Mouse (Mus musculus) neural tube, embryonic 13.5 days (tissue): ENCODE data around the gene Abl1. TPM values are rescaled to one million over a fixed set of nuclear protein-coding genes. Genes with fewer than 3 reads are reported as not detected.

Source experiments
- ATAC-seq: fragments of 200-750 bp; cut with Nextera tagmentation; 2 replicates; pipeline ENCODE4 v1.8.0; 2017; ENCODE audit warnings: low read depth, mild to moderate bottlenecking, moderate TSS enrichment, moderate library complexity
- H3K27ac ChIP-seq: fragments of 300-500 bp; sonication (generic); replicated peaks from 2 replicates; pipeline ENCODE4 v1.5.1; 2015; ENCODE audit warnings: moderate library complexity, mild to moderate bottlenecking, inconsistent platforms
- H3K27me3 ChIP-seq: fragments of 300-500 bp; sonication (generic); 2 replicates; pipeline ENCODE4 v1.6.1; 2015; ENCODE audit warnings: mild to moderate bottlenecking, inconsistent platforms
- H3K36me3 ChIP-seq: fragments of 300-500 bp; sonication (generic); 2 replicates; pipeline ENCODE4 v1.6.1; 2015; ENCODE audit warnings: mild to moderate bottlenecking, inconsistent platforms
- H3K4me1 ChIP-seq: fragments of 300-500 bp; sonication (generic); replicated peaks from 2 replicates; pipeline ENCODE4 v1.6.1; 2015; ENCODE audit warnings: inconsistent platforms
- H3K4me2 ChIP-seq: fragments of 300-500 bp; sonication (generic); 2 replicates; pipeline ENCODE4 v1.6.1; 2015; ENCODE audit warnings: inconsistent platforms, mild to moderate bottlenecking, moderate library complexity
- H3K4me3 ChIP-seq: fragments of 300-500 bp; sonication (generic); 2 replicates; pipeline ENCODE4 v1.5.1; 2015; ENCODE audit warnings: mild to moderate bottlenecking, inconsistent platforms
- H3K9ac ChIP-seq: fragments of 300-500 bp; sonication (generic); 2 replicates; pipeline ENCODE4 v1.6.1; 2015; ENCODE audit warnings: moderate library complexity, mild to moderate bottlenecking, inconsistent platforms
- H3K9me3 ChIP-seq: fragments of 300-500 bp; sonication (generic); 2 replicates; pipeline ENCODE4 v1.6.1; 2016; ENCODE audit warnings: inconsistent platforms
- WGBS: fragments of 180-500 bp; shearing (Covaris S2); methylation state at CpG from one replicate; pipeline ENCODE4 v1.1.7; 2015; 5-methylcytosine and 5-hydroxymethylcytosine counted together
- polyA plus RNA-seq: library from polyadenylated mRNA; unstranded; fragments of >200 nt; fragmentation: Nextera tagmentation; extraction: Ambion mirVana; gene quantifications from 2 replicates; pipeline ENCODE4 v1.2.1, GENCODE M21; 2015

Gene Abl1
- polyA plus RNA-seq, 1 experiment from 2014 or later: 19.3 TPM

- WGBS: 90% methylated on average over 5 of the region's 5 CpGs
- Histone ChIP-seq H3K4me1 (peaks cover 61% of the 10 kb centered on the region), H3K9ac (peak overlapping the region; percentile 93; the same call in 1 of the 2 replicates), H3K27me3 (no peaks in the 10 kb centered on the region), H3K4me2 (peak overlapping the region; percentile 86), H3K36me3 (no peaks in the 10 kb centered on the region; the same call in 1 of the 2 replicates), H3K27ac (no peak overlapping the region), H3K4me3 (peak overlapping the region; percentile 77; the same call in 1 of the 2 replicates), H3K9me3 (0 out of 2 replicates have a peak, but pooled peaks cover 2% of the 10 kb centered on the region)
- no peak for ATAC-seq
Measured at GRCm38 (mm10) chr2:31758966-31759365, 70.8 kb downstream of the Abl1 start.

- WGBS: under 1% methylated on average over 37 of the region's 42 CpGs
- peak; percentile 84 for ATAC-seq
- H3K27me3 ChIP-seq: no peaks in the 10 kb centered on the region
- peak overlapping the region; percentile 93 for H3K9ac ChIP-seq
- H3K4me3 ChIP-seq: peak overlapping the region; percentile 77
- peaks cover 61% of the 10 kb centered on the region for H3K4me1 ChIP-seq
- H3K27ac ChIP-seq: peak overlapping the region; percentile 84
- peak overlapping the region; percentile 86 for H3K4me2 ChIP-seq
- H3K9me3 ChIP-seq: no peaks in the 10 kb centered on the region
- no peaks in the 10 kb centered on the region; the same call in 1 of the 2 replicates for H3K36me3 ChIP-seq
Measured at GRCm38 (mm10) chr2:31759751-31760460, 71.7 kb downstream of the Abl1 start.

- peaks cover 61% of the 10 kb centered on the region for H3K4me1 ChIP-seq
- WGBS: 3% methylated on average over 1 of the region's 1 CpGs
Measured at GRCm38 (mm10) chr2:31760486-31760885, 72.3 kb downstream of the Abl1 start.

GRCm38 (mm10) chr2:31761115-31761531 is 72.9 kb downstream of the Abl1 start:
- ATAC-seq: no peak
- Histone ChIP-seq H3K27ac (peak overlapping the region; percentile 84), H3K36me3 (no peaks in the 10 kb centered on the region), H3K9me3 (no peaks in the 10 kb centered on the region), H3K4me2 (peak overlapping the region; percentile 86), H3K4me3 (peak overlapping the region; percentile 77), H3K9ac (peak overlapping the region; percentile 93), H3K4me1 (peaks cover 67% of the 10 kb centered on the region), H3K27me3 (no peaks in the 10 kb centered on the region)
- WGBS: 7% methylated on average over 7 of the region's 7 CpGs

More at GRCm38 (mm10) chr2:31760486-31760885, 72.3 kb downstream of the Abl1 start:
- Histone ChIP-seq H3K36me3 (no peaks in the 10 kb centered on the region; the same call in 1 of the 2 replicates), H3K9me3 (no peaks in the 10 kb centered on the region), H3K4me3 (peak overlapping the region; percentile 77), H3K27ac (peak overlapping the region; percentile 84), H3K4me2 (peak overlapping the region; percentile 86), H3K27me3 (no peaks in the 10 kb centered on the region), H3K9ac (peak overlapping the region; percentile 93)
- ATAC-seq: no peak

GRCm38 (mm10) chr2:31761585-31761984 is 73.4 kb downstream of the Abl1 start:
- ATAC-seq: no peak
- Histone ChIP-seq H3K36me3 (no peaks in the 10 kb centered on the region), H3K9ac (peak overlapping the region; percentile 93), H3K27me3 (no peaks in the 10 kb centered on the region), H3K4me2 (peak overlapping the region; percentile 86), H3K4me1 (peaks cover 68% of the 10 kb centered on the region), H3K4me3 (peak overlapping the region; percentile 77), H3K9me3 (no peaks in the 10 kb centered on the region), H3K27ac (peak overlapping the region; percentile 84)
- 6% methylated on average over 4 of the region's 4 CpGs for WGBS

GRCm38 (mm10) chr2:31762155-31762554 is 74.0 kb downstream of the Abl1 start:
- peak overlapping the region; percentile 84; the same call in 1 of the 2 replicates for H3K27ac ChIP-seq
- no peaks in the 10 kb centered on the region for H3K27me3 ChIP-seq
- H3K9ac ChIP-seq: peak overlapping the region; percentile 93
- H3K9me3 ChIP-seq: no peaks in the 10 kb centered on the region
- no peak for ATAC-seq
- H3K4me3 ChIP-seq: peak overlapping the region; percentile 77
- no peaks in the 10 kb centered on the region for H3K36me3 ChIP-seq
- peaks cover 66% of the 10 kb centered on the region for H3K4me1 ChIP-seq
- 22% methylated on average over 3 of the region's 3 CpGs for WGBS
- H3K4me2 ChIP-seq: peak overlapping the region; percentile 86

- peak overlapping the region; percentile 27; the same call in 1 of the 2 replicates for H3K9ac ChIP-seq
- no peak for ATAC-seq
Measured at GRCm38 (mm10) chr2:31762853-31763252, 74.7 kb downstream of the Abl1 start.

GRCm38 (mm10) chr2:31763271-31763670 is 75.1 kb downstream of the Abl1 start:
- H3K27me3 ChIP-seq: no peaks in the 10 kb centered on the region
- H3K27ac ChIP-seq: 0 out of 2 replicates have a peak overlapping the region, but pooled peaks have one; percentile 23
- no peak overlapping the region for H3K9ac ChIP-seq
- WGBS: 11% methylated on average over 2 of the region's 2 CpGs
- H3K4me3 ChIP-seq: no peak overlapping the region
- peak overlapping the region; percentile 86; the same call in 1 of the 2 replicates for H3K4me2 ChIP-seq
- ATAC-seq: no peak
- peaks cover 67% of the 10 kb centered on the region for H3K4me1 ChIP-seq
- no peaks in the 10 kb centered on the region for H3K36me3 ChIP-seq
- H3K9me3 ChIP-seq: no peaks in the 10 kb centered on the region

More at GRCm38 (mm10) chr2:31762853-31763252, 74.7 kb downstream of the Abl1 start:
- no peak overlapping the region for H3K4me3 ChIP-seq
- peaks cover 66% of the 10 kb centered on the region for H3K4me1 ChIP-seq
- 0 out of 2 replicates have a peak overlapping the region, but pooled peaks have one; percentile 23 for H3K27ac ChIP-seq
- no peaks in the 10 kb centered on the region for H3K36me3 ChIP-seq
- H3K9me3 ChIP-seq: no peaks in the 10 kb centered on the region
- WGBS: 9% methylated on average over 2 of the region's 2 CpGs
- H3K27me3 ChIP-seq: no peaks in the 10 kb centered on the region
- H3K4me2 ChIP-seq: peak overlapping the region; percentile 86

GRCm38 (mm10) chr2:31767104-31767503 is 78.9 kb downstream of the Abl1 start:
- Histone ChIP-seq H3K4me2 (no peak overlapping the region), H3K9me3 (no peaks in the 10 kb centered on the region), H3K4me1 (peaks cover 74% of the 10 kb centered on the region), H3K36me3 (no peaks in the 10 kb centered on the region), H3K9ac (no peak overlapping the region), H3K27ac (no peak overlapping the region), H3K27me3 (no peaks in the 10 kb centered on the region), H3K4me3 (no peak overlapping the region)
- ATAC-seq: peak; percentile 51; the same call in 1 of the 2 replicates
- WGBS: 94% methylated on average over 6 of the region's 6 CpGs

- no peaks in the 10 kb centered on the region for H3K9me3 ChIP-seq
- no peak overlapping the region for H3K4me2 ChIP-seq
- H3K9ac ChIP-seq: no peak overlapping the region
- no peak overlapping the region for H3K4me3 ChIP-seq
- no peaks in the 10 kb centered on the region for H3K27me3 ChIP-seq
- H3K4me1 ChIP-seq: peaks cover 74% of the 10 kb centered on the region
- no peaks in the 10 kb centered on the region for H3K36me3 ChIP-seq
- no peak overlapping the region for H3K27ac ChIP-seq
- 84% methylated on average over 4 of the region's 4 CpGs for WGBS
- no peak for ATAC-seq
Measured at GRCm38 (mm10) chr2:31767815-31768214, 79.6 kb downstream of the Abl1 start.

- H3K27ac ChIP-seq: peak overlapping the region; percentile 70
- no peaks in the 10 kb centered on the region for H3K9me3 ChIP-seq
- H3K27me3 ChIP-seq: no peaks in the 10 kb centered on the region
- no peak; the same call in 1 of the 2 replicates for ATAC-seq
- 38% methylated on average over 4 of the region's 4 CpGs for WGBS
- no peaks in the 10 kb centered on the region for H3K36me3 ChIP-seq
- no peak overlapping the region for H3K4me3 ChIP-seq
- H3K9ac ChIP-seq: peak overlapping the region; percentile 43; the same call in 1 of the 2 replicates
- peaks cover 67% of the 10 kb centered on the region for H3K4me1 ChIP-seq
- H3K4me2 ChIP-seq: peak overlapping the region; percentile 28
Measured at GRCm38 (mm10) chr2:31769115-31769514, 80.9 kb downstream of the Abl1 start.

GRCm38 (mm10) chr2:31769631-31770111 is 81.5 kb downstream of the Abl1 start:
- peaks cover 67% of the 10 kb centered on the region for H3K4me1 ChIP-seq
- 33% methylated on average over 6 of the region's 6 CpGs for WGBS
- H3K9me3 ChIP-seq: no peaks in the 10 kb centered on the region
- no peak for ATAC-seq
- 0 out of 2 replicates have a peak overlapping the region, but pooled peaks have one; percentile 31 for H3K9ac ChIP-seq
- peak overlapping the region; percentile 70 for H3K27ac ChIP-seq
- no peaks in the 10 kb centered on the region for H3K36me3 ChIP-seq
- peak overlapping the region; percentile 28 for H3K4me2 ChIP-seq
- no peaks in the 10 kb centered on the region for H3K27me3 ChIP-seq
- H3K4me3 ChIP-seq: no peak overlapping the region
